Mouse (Mus musculus): ENCODE data around the gene Evi2. TPM values are rescaled to one million over a fixed set of nuclear protein-coding genes. Genes with fewer than 3 reads are reported as not detected.

Gene Evi2
- total and polyA plus RNA-seq, 2 experiments from 2014 or later: 0.05 TPM; not detected in 1

- WGBS: 37% methylated on average over 10 of the region's 10 CpGs
- peak overlapping the region; percentile 50; the same call in 1 of the 2 replicates for H3K27ac ChIP-seq (ENCODE audit: low read depth, low read length)
- no peak overlapping the region for H3K4me2 ChIP-seq (ENCODE audit: low read depth)
- ATAC-seq (peak; percentile 50; the same call in 1 of the 2 replicates), DNase-seq (peak; percentile 32)
- H3K4me3 ChIP-seq (ENCODE audit: low read depth, low read length): no peak overlapping the region
- H3K9me3 ChIP-seq (ENCODE audit: low read length): no peaks in the 10 kb centered on the region
- no peaks in the 10 kb centered on the region for H3K27me3 ChIP-seq (ENCODE audit: insufficient read depth, low read length)
- TF ChIP-seq CTCF (IDR thresholded peaks at IDR 0.05; ENCODE audit: low read depth): no peak
- no peaks in the 10 kb centered on the region for H3K36me3 ChIP-seq (ENCODE audit: insufficient read depth)
- no peak overlapping the region for H3K9ac ChIP-seq
- H3K4me1 ChIP-seq (ENCODE audit: insufficient read depth): no peaks in the 10 kb centered on the region
Observed at GRCm38 (mm10) chr11:79494976-79495800, 35.2 kb downstream of the Evi2 start.

- ATAC-seq (no peak), DNase-seq (no peak)
- no peak overlapping the region for H3K4me3 ChIP-seq (ENCODE audit: low read depth, low read length)
- no peaks in the 10 kb centered on the region for H3K4me1 ChIP-seq (ENCODE audit: insufficient read depth)
- no peak overlapping the region for H3K4me2 ChIP-seq (ENCODE audit: low read depth)
- no peaks in the 10 kb centered on the region for H3K9me3 ChIP-seq (ENCODE audit: low read length)
- no peaks in the 10 kb centered on the region for H3K27me3 ChIP-seq (ENCODE audit: insufficient read depth, low read length)
- no peak overlapping the region for H3K9ac ChIP-seq
- no peak for TF ChIP-seq CTCF (IDR thresholded peaks at IDR 0.05; ENCODE audit: low read depth)
- H3K36me3 ChIP-seq (ENCODE audit: insufficient read depth): peaks cover 12% of the 10 kb centered on the region; the same call in 1 of the 2 replicates
- H3K27ac ChIP-seq (ENCODE audit: low read depth, low read length): no peak overlapping the region
Observed at GRCm38 (mm10) chr11:79484721-79485120, 45.7 kb downstream of the Evi2 start.

GRCm38 (mm10) chr11:79483876-79484528, 46.4 kb downstream of the Evi2 start:
- Histone ChIP-seq H3K4me2 (ENCODE audit: low read depth) (no peak overlapping the region), H3K4me3 (ENCODE audit: low read depth, low read length) (no peak overlapping the region), H3K9ac (no peak overlapping the region), H3K4me1 (ENCODE audit: insufficient read depth) (no peaks in the 10 kb centered on the region), H3K36me3 (ENCODE audit: insufficient read depth) (peaks cover 7% of the 10 kb centered on the region; the same call in 1 of the 2 replicates), H3K9me3 (ENCODE audit: low read length) (no peaks in the 10 kb centered on the region), H3K27ac (ENCODE audit: low read depth, low read length) (no peak overlapping the region), H3K27me3 (ENCODE audit: insufficient read depth, low read length) (no peaks in the 10 kb centered on the region)
- TF ChIP-seq CTCF (IDR thresholded peaks at IDR 0.05; ENCODE audit: low read depth): no peak
- DNase-seq (no peak), ATAC-seq (no peak)
- WGBS: 87% methylated on average over 7 of the region's 7 CpGs

GRCm38 (mm10) chr11:79483392-79483791, 47.0 kb downstream of the Evi2 start:
- no peak for TF ChIP-seq CTCF (IDR thresholded peaks at IDR 0.05; ENCODE audit: low read depth)
- Histone ChIP-seq H3K27me3 (ENCODE audit: insufficient read depth, low read length) (no peaks in the 10 kb centered on the region), H3K4me1 (ENCODE audit: insufficient read depth) (no peaks in the 10 kb centered on the region), H3K9ac (no peak overlapping the region), H3K36me3 (ENCODE audit: insufficient read depth) (peaks cover 7% of the 10 kb centered on the region; the same call in 1 of the 2 replicates), H3K4me2 (ENCODE audit: low read depth) (no peak overlapping the region), H3K4me3 (ENCODE audit: low read depth, low read length) (no peak overlapping the region), H3K9me3 (ENCODE audit: low read length) (no peaks in the 10 kb centered on the region), H3K27ac (ENCODE audit: low read depth, low read length) (no peak overlapping the region)
- 81% methylated on average over 6 of the region's 6 CpGs for WGBS
- DNase-seq (no peak), ATAC-seq (no peak)

GRCm38 (mm10) chr11:79468097-79468496, 62.3 kb downstream of the Evi2 start:
- H3K27ac ChIP-seq (ENCODE audit: low read depth, low read length): no peak overlapping the region
- no peak for TF ChIP-seq CTCF (IDR thresholded peaks at IDR 0.05; ENCODE audit: low read depth)
- DNase-seq (no peak), ATAC-seq (no peak)
- 74% methylated on average over 1 of the region's 1 CpGs for WGBS
- no peak overlapping the region for H3K4me3 ChIP-seq (ENCODE audit: low read depth, low read length)
- no peak overlapping the region for H3K9ac ChIP-seq
- no peak overlapping the region for H3K4me2 ChIP-seq (ENCODE audit: low read depth)
- H3K36me3 ChIP-seq (ENCODE audit: insufficient read depth): peaks cover 35% of the 10 kb centered on the region
- no peaks in the 10 kb centered on the region for H3K27me3 ChIP-seq (ENCODE audit: insufficient read depth, low read length)
- H3K9me3 ChIP-seq (ENCODE audit: low read length): no peaks in the 10 kb centered on the region
- H3K4me1 ChIP-seq (ENCODE audit: insufficient read depth): no peaks in the 10 kb centered on the region

Other genes starting within 250 kb of the Evi2 start
- not detected in 2 replicates for gene Gm9964, start 233.7 kb downstream of the Evi2 start, total RNA-seq (2014; rRNA removed)
- gene Gm9964, start 233.7 kb downstream of the Evi2 start, polyA plus RNA-seq (2015; fragmentation: Nextera tagmentation; extraction: Ambion mirVana): not detected in 2 replicates
- 61.1 and 72.6 TPM in 2 replicates for gene Nf1, start 190.9 kb downstream of the Evi2 start, total RNA-seq (2014; rRNA removed)
- 4.3 and 5.5 TPM in 2 replicates for gene Nf1, start 190.9 kb downstream of the Evi2 start, polyA plus RNA-seq (2015; fragmentation: Nextera tagmentation; extraction: Ambion mirVana)
- 13.8 and 16.5 TPM in 2 replicates for gene Omg, start 26.5 kb downstream of the Evi2 start, total RNA-seq (2014; rRNA removed)
- 18.2 and 21.6 TPM in 2 replicates for gene Omg, start 26.5 kb downstream of the Evi2 start, polyA plus RNA-seq (2015; fragmentation: Nextera tagmentation; extraction: Ambion mirVana)
- 0.23 and 0.24 TPM in 2 replicates for gene Evi2b, start 6.8 kb downstream of the Evi2 start, total RNA-seq (2014; rRNA removed)
- gene Evi2b, start 6.8 kb downstream of the Evi2 start, polyA plus RNA-seq (2015; fragmentation: Nextera tagmentation; extraction: Ambion mirVana): 0.38 and 0.40 TPM in 2 replicates
- gene Evi2a, start within 50 bp of the Evi2 start, total RNA-seq (2014; rRNA removed): 2.5 and 2.8 TPM in 2 replicates
- gene Evi2a, start within 50 bp of the Evi2 start, polyA plus RNA-seq (2015; fragmentation: Nextera tagmentation; extraction: Ambion mirVana): 2.5 and 4.6 TPM in 2 replicates
- gene Rab11fip4, start 60.6 kb upstream of the Evi2 start, total RNA-seq (2014; rRNA removed): 80.9 and 86.2 TPM in 2 replicates
- 18.7 and 21.7 TPM in 2 replicates for gene Rab11fip4, start 60.6 kb upstream of the Evi2 start, polyA plus RNA-seq (2015; fragmentation: Nextera tagmentation; extraction: Ambion mirVana)